Mouse (Mus musculus) olfactory bulb, adult 2 months (tissue): ENCODE measurements at regions not wholly inside any gene's neighbourhood (a gene's known extent, or its start where the extent isn't known, plus 50 kb on each side); places are given as distances from the start of the nearest gene placed in this dataset.

ENCODE experiments used
- CTCF ChIP-seq: fragments of 200-500 bp; IDR thresholded peaks from 2 replicates; pipeline ENCODE4 v1.5.1; 2012; ENCODE audit warnings: low read depth, mild to moderate bottlenecking, low read length, moderate library complexity; ENCODE audit not compliant: insufficient read depth
- POLR2A ChIP-seq: fragments of 200-500 bp; IDR thresholded peaks from 2 replicates; pipeline ENCODE4 v1.6.1; 2012; ENCODE audit warnings: mild to moderate bottlenecking, low read depth, low read length, moderate library complexity; ENCODE audit not compliant: insufficient read depth

- TF ChIP-seq POLR2A (no peak), CTCF (no peak)
These were observed 84.7 kb upstream of the A1bg start for GRCm38 (mm10) chr15:61007461-61008059.
